Mouse (Mus musculus) midbrain, postnatal 0 days (tissue): ENCODE measurements at regions not wholly inside any gene's neighbourhood (a gene's known extent, or its start where the extent isn't known, plus 50 kb on each side); places are given as distances from the start of the nearest gene placed in this dataset.
A peak's percentile ranks its signal among the peaks of the same experiment; 100 is the strongest.

Source experiments
- ATAC-seq: fragments of 200-750 bp; cut with Nextera tagmentation; 2 replicates; pipeline ENCODE4 v1.8.0; 2017; ENCODE audit warnings: moderate number of reproducible peaks, mild to moderate bottlenecking, moderate TSS enrichment, moderate library complexity; ENCODE audit not compliant: low FRiP score
- DNase-seq: peaks from one replicate; pipeline ENCODE4 v3.0.0-alpha.2; 2015; ENCODE audit warnings: low spot score
- H3K27ac ChIP-seq: fragments of 300-500 bp; sonication (generic); 2 replicates; pipeline ENCODE4 v1.5.1; 2014; ENCODE audit warnings: low read depth, mild to moderate bottlenecking, low read length, mixed read lengths
- H3K27me3 ChIP-seq: fragments of 300-500 bp; sonication (generic); 2 replicates; pipeline ENCODE4 v1.6.1; 2014; ENCODE audit warnings: low read length, control low read depth, mixed read lengths; ENCODE audit not compliant: insufficient read depth
- H3K36me3 ChIP-seq: fragments of 300-500 bp; sonication (generic); 2 replicates; pipeline ENCODE4 v1.6.1; 2014; ENCODE audit warnings: low read length, control low read depth, mixed read lengths; ENCODE audit not compliant: insufficient read depth
- H3K4me1 ChIP-seq: fragments of 300-500 bp; sonication (generic); 2 replicates; pipeline ENCODE4 v1.6.1; 2014; ENCODE audit warnings: mild to moderate bottlenecking, control low read depth, antibody characterized with exemption, low read length, mixed read lengths; ENCODE audit not compliant: insufficient read depth
- H3K4me2 ChIP-seq: fragments of 300-500 bp; sonication (generic); 2 replicates; pipeline ENCODE4 v1.6.1; 2014; ENCODE audit warnings: low read depth, mild to moderate bottlenecking, low read length, mixed read lengths; ENCODE audit not compliant: poor library complexity, severe bottlenecking
- H3K4me3 ChIP-seq: fragments of 300-500 bp; sonication (generic); 2 replicates; pipeline ENCODE4 v1.5.1; 2014; ENCODE audit warnings: low read depth, mild to moderate bottlenecking, low read length, moderate library complexity
- H3K9ac ChIP-seq: fragments of 300-500 bp; sonication (generic); replicated peaks from 2 replicates; pipeline ENCODE4 v1.6.1; 2014; ENCODE audit warnings: mild to moderate bottlenecking, low read length, moderate library complexity, mixed read lengths; ENCODE audit not compliant: poor library complexity, severe bottlenecking
- H3K9me3 ChIP-seq: fragments of 300-500 bp; sonication (generic); 2 replicates; pipeline ENCODE4 v1.6.1; 2016; ENCODE audit warnings: low read length, control low read depth
- CTCF ChIP-seq: IDR thresholded peaks from 2 replicates; pipeline ENCODE4 v1.5.1; 2016; ENCODE audit warnings: antibody characterized with exemption, mild to moderate bottlenecking
- WGBS: fragments of 180-500 bp; shearing (Covaris S2); extraction: QIAGEN DNeasy Blood & Tissue Kit; methylation state at CpG from one replicate; pipeline ENCODE4 v1.1.7; 2014; 5-methylcytosine and 5-hydroxymethylcytosine counted together

- H3K4me2 ChIP-seq: no peak overlapping the region
- no peak overlapping the region for H3K9ac ChIP-seq
- DNase-seq (no peak), ATAC-seq (no peak)
- no peaks in the 10 kb centered on the region for H3K27me3 ChIP-seq
- no peak overlapping the region for H3K27ac ChIP-seq
- no peaks in the 10 kb centered on the region for H3K36me3 ChIP-seq
- no peaks in the 10 kb centered on the region for H3K4me1 ChIP-seq
- H3K4me3 ChIP-seq: no peak overlapping the region
- WGBS: 92% methylated on average over 2 of the region's 2 CpGs
- no peaks in the 10 kb centered on the region for H3K9me3 ChIP-seq
- TF ChIP-seq CTCF: no peak
These were observed 381.4 kb downstream of the 1700129C05Rik start for GRCm38 (mm10) chr14:58761291-58761690.

- ATAC-seq (no peak), DNase-seq (no peak)
- Histone ChIP-seq H3K9ac (no peak overlapping the region), H3K36me3 (no peaks in the 10 kb centered on the region), H3K4me1 (no peaks in the 10 kb centered on the region), H3K4me2 (no peak overlapping the region), H3K27ac (no peak overlapping the region), H3K4me3 (no peak overlapping the region), H3K27me3 (no peaks in the 10 kb centered on the region), H3K9me3 (no peaks in the 10 kb centered on the region)
- WGBS: 84% methylated on average over 4 of the region's 4 CpGs
- TF ChIP-seq CTCF: no peak
These were observed 382.9 kb downstream of the 1700129C05Rik start for GRCm38 (mm10) chr14:58759759-58760158.

- Histone ChIP-seq H3K4me2 (no peak overlapping the region), H3K9ac (no peak overlapping the region), H3K36me3 (no peaks in the 10 kb centered on the region), H3K9me3 (no peaks in the 10 kb centered on the region), H3K4me1 (no peaks in the 10 kb centered on the region), H3K4me3 (no peak overlapping the region), H3K27ac (no peak overlapping the region), H3K27me3 (no peaks in the 10 kb centered on the region)
- 95% methylated on average over 7 of the region's 7 CpGs for WGBS
- ATAC-seq: no peak
- no peak for TF ChIP-seq CTCF
- peak; percentile 48 for DNase-seq
These were observed 388.9 kb downstream of the 1700129C05Rik start for GRCm38 (mm10) chr14:58753781-58754180.

GRCm38 (mm10) chr14:58753136-58753535 lies 389.6 kb downstream of the 1700129C05Rik start:
- TF ChIP-seq CTCF: no peak
- WGBS: 79% methylated on average over 1 of the region's 1 CpGs

DNA sequence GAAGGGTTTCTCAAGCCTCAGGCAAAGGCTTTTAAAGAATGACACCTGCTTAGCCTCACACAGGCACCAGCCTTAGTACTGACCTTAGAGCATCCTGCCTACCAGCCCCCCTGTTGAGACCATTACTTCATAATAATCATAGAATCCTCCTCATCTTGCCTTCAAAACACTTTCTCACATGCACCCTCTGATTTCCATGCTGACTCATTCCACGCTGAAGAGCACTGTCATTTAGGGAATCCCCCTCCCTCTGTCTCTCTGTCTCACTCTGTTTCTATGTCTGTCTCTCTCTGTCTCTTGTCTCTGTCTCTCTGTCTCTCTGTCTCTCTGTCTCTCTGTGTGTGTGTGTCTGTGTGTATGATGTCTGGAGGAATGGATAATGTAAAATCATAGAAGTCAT lies 416.3 kb downstream of the 1700129C05Rik start:
- DNase-seq (no peak), ATAC-seq (no peak)
- H3K27ac ChIP-seq: no peak overlapping the region
- 76% methylated on average over 1 of the region's 1 CpGs for WGBS
- H3K4me2 ChIP-seq: no peak overlapping the region
- H3K27me3 ChIP-seq: no peaks in the 10 kb centered on the region
- no peaks in the 10 kb centered on the region for H3K9me3 ChIP-seq
- no peaks in the 10 kb centered on the region for H3K4me1 ChIP-seq
- no peaks in the 10 kb centered on the region for H3K36me3 ChIP-seq
- H3K4me3 ChIP-seq: no peak overlapping the region
- no peak overlapping the region for H3K9ac ChIP-seq
- TF ChIP-seq CTCF: no peak

More at GRCm38 (mm10) chr14:58753136-58753535, 389.6 kb downstream of the 1700129C05Rik start:
- H3K4me2 ChIP-seq: no peak overlapping the region
- no peak overlapping the region for H3K4me3 ChIP-seq
- H3K27ac ChIP-seq: no peak overlapping the region
- peak; percentile 48 for DNase-seq
- H3K9ac ChIP-seq: no peak overlapping the region
- no peak for ATAC-seq
- H3K4me1 ChIP-seq: no peaks in the 10 kb centered on the region
- H3K36me3 ChIP-seq: no peaks in the 10 kb centered on the region
- H3K27me3 ChIP-seq: no peaks in the 10 kb centered on the region
- no peaks in the 10 kb centered on the region for H3K9me3 ChIP-seq

DNA sequence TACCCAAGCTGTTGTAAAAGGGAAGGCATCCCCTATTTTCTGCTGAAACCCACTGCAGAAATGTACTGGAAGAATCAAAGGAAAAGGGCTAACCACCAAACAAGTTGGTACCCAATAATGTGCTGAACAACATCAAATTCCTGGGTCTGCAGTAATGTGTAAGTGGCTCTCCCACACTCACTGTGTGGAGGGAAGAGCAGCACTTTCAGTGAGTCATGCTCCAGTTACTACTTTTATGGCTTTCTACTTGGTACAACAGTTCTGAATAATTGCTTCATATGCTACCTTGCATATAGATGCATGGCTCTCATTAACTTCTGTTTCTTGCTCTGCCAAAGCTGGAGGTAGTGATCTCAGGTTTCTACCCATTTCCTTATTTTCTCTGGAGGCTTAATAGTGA lies 427.8 kb downstream of the 1700129C05Rik start:
- Histone ChIP-seq H3K9ac (no peak overlapping the region), H3K36me3 (no peaks in the 10 kb centered on the region)
- no peak for DNase-seq

More for the DNA sequence above, 427.8 kb downstream of the 1700129C05Rik start:
- no peak overlapping the region for H3K4me2 ChIP-seq
- H3K9me3 ChIP-seq: no peaks in the 10 kb centered on the region
- no peaks in the 10 kb centered on the region for H3K4me1 ChIP-seq
- no peak for ATAC-seq
- TF ChIP-seq CTCF: no peak
- no peak overlapping the region for H3K4me3 ChIP-seq
- H3K27me3 ChIP-seq: no peaks in the 10 kb centered on the region
- H3K27ac ChIP-seq: no peak overlapping the region
